Mouse (Mus musculus): ENCODE results near the gene Gm21969.

The Gm21969 gene

GRCm38 (mm10) chr4:139653238-139653637 is 50.3 kb downstream of the Gm21969 start, which contains the start of gene Tas1r2:
Gene Tas1r2 (plus strand): TSS chr4:139653538.
- no peak for DNase-seq (ENCODE audit: low read depth)

GRCm38 (mm10) chr4:139661897-139662296 is 58.9 kb downstream of the Gm21969 start:
- no peak for DNase-seq (ENCODE audit: low read depth)

- no peak for DNase-seq (ENCODE audit: low read depth)
Observed at GRCm38 (mm10) chr4:139667632-139668031, 64.6 kb downstream of the Gm21969 start.

- DNase-seq (ENCODE audit: low read depth), result peak; percentile 79
Observed at GRCm38 (mm10) chr4:139669847-139670246, 66.9 kb downstream of the Gm21969 start.

- DNase-seq (ENCODE audit: low read depth), result no peak
Observed at GRCm38 (mm10) chr4:139675696-139676095, 72.7 kb downstream of the Gm21969 start.

- peak; percentile 11 for DNase-seq (ENCODE audit: low read depth)
Observed at GRCm38 (mm10) chr4:139683728-139684638, 81.0 kb downstream of the Gm21969 start.

GRCm38 (mm10) chr4:139684639-139685017 is 81.6 kb downstream of the Gm21969 start:
- peak; percentile 49 for DNase-seq (ENCODE audit: low read depth)

GRCm38 (mm10) chr4:139688058-139688457 is 85.1 kb downstream of the Gm21969 start:
- no peak for DNase-seq (ENCODE audit: low read depth)

GRCm38 (mm10) chr4:139689627-139690269 is 86.8 kb downstream of the Gm21969 start:
- no peak for DNase-seq (ENCODE audit: low read depth)

GRCm38 (mm10) chr4:139693315-139693714 is 90.3 kb downstream of the Gm21969 start:
- no peak for DNase-seq (ENCODE audit: low read depth)

- DNase-seq (ENCODE audit: low read depth), result no peak
Observed at GRCm38 (mm10) chr4:139697755-139698154, 94.8 kb downstream of the Gm21969 start.

- no peak for DNase-seq (ENCODE audit: low read depth)
Observed at GRCm38 (mm10) chr4:139698602-139699001, 95.6 kb downstream of the Gm21969 start.

- no peak for DNase-seq (ENCODE audit: low read depth)
Observed at GRCm38 (mm10) chr4:139702914-139703313, 99.9 kb downstream of the Gm21969 start.

- peak; percentile 31 for DNase-seq (ENCODE audit: low read depth)
Observed at GRCm38 (mm10) chr4:139703468-139703867, 100.5 kb downstream of the Gm21969 start.

GRCm38 (mm10) chr4:139705986-139706385 is 103.0 kb downstream of the Gm21969 start:
- DNase-seq (ENCODE audit: low read depth), result no peak

GRCm38 (mm10) chr4:139710467-139711334 is 107.7 kb downstream of the Gm21969 start:
- no peak for DNase-seq (ENCODE audit: low read depth)

Data from induced T-regulatory cell, adult 2 months (primary cell).